Mouse (Mus musculus): ENCODE results near the gene Nr6a1. TPM values are rescaled to one million over a fixed set of nuclear protein-coding genes. Genes with fewer than 3 reads are reported as not detected.

Gene Nr6a1
- polyA plus RNA-seq, 1 experiment from 2014 or later = 4.0 TPM

GRCm38 (mm10) chr2:38926145-38926891 is 1.2 kb downstream of the Nr6a1 start:
- WGBS = under 1% methylated on average over 36 of the region's 53 CpGs
- peak overlapping the region; percentile 84 for H3K9ac ChIP-seq
- H3K27ac ChIP-seq = peak overlapping the region; percentile 30; the same call in 1 of the 2 replicates
- H3K4me1 ChIP-seq (replicated peaks; ENCODE audit: control insufficient read depth, insufficient read depth, low read length) = peaks cover 20% of the 10 kb centered on the region
- H3K27me3 ChIP-seq (ENCODE audit: control insufficient read depth, insufficient read depth, low read length) = peaks cover 7% of the 10 kb centered on the region; the same call in 1 of the 2 replicates
- H3K4me3 ChIP-seq (replicated peaks; ENCODE audit: low read length) = peak overlapping the region; percentile 88
- ATAC-seq (ENCODE audit: low FRiP score) = peak; percentile 95
- peak; percentile 97 for DNase-seq (ENCODE audit: low spot score)
- peak overlapping the region; percentile 96 for H3K4me2 ChIP-seq (replicated peaks)
- H3K9me3 ChIP-seq (ENCODE audit: control insufficient read depth, low read length) = no peaks in the 10 kb centered on the region
- no peaks in the 10 kb centered on the region for H3K36me3 ChIP-seq (replicated peaks; ENCODE audit: control insufficient read depth, insufficient read depth)

- Histone ChIP-seq H3K9ac (peak overlapping the region; percentile 84), H3K36me3 (replicated peaks; ENCODE audit: control insufficient read depth, insufficient read depth) (no peaks in the 10 kb centered on the region), H3K9me3 (ENCODE audit: control insufficient read depth, low read length) (no peaks in the 10 kb centered on the region), H3K4me3 (replicated peaks; ENCODE audit: low read length) (peak overlapping the region; percentile 88), H3K4me1 (replicated peaks; ENCODE audit: control insufficient read depth, insufficient read depth, low read length) (peaks cover 19% of the 10 kb centered on the region), H3K27me3 (ENCODE audit: control insufficient read depth, insufficient read depth, low read length) (peaks cover 6% of the 10 kb centered on the region; the same call in 1 of the 2 replicates), H3K4me2 (replicated peaks) (peak overlapping the region; percentile 96), H3K27ac (peak overlapping the region; percentile 30; the same call in 1 of the 2 replicates)
- DNase-seq (ENCODE audit: low spot score) = no peak
- ATAC-seq (ENCODE audit: low FRiP score) = peak; percentile 65
- WGBS = under 1% methylated on average over 51 of the region's 51 CpGs
Observed at GRCm38 (mm10) chr2:38925171-38926080, 2.1 kb downstream of the Nr6a1 start.

- Histone ChIP-seq H3K27ac (no peak overlapping the region), H3K27me3 (ENCODE audit: control insufficient read depth, insufficient read depth, low read length) (peaks cover 6% of the 10 kb centered on the region; the same call in 1 of the 2 replicates), H3K4me2 (replicated peaks) (peak overlapping the region; percentile 96), H3K36me3 (replicated peaks; ENCODE audit: control insufficient read depth, insufficient read depth) (no peaks in the 10 kb centered on the region), H3K4me3 (replicated peaks; ENCODE audit: low read length) (peak overlapping the region; percentile 88), H3K9ac (peak overlapping the region; percentile 84), H3K9me3 (ENCODE audit: control insufficient read depth, low read length) (no peaks in the 10 kb centered on the region), H3K4me1 (replicated peaks; ENCODE audit: control insufficient read depth, insufficient read depth, low read length) (peaks cover 19% of the 10 kb centered on the region)
- DNase-seq (ENCODE audit: low spot score) (no peak), ATAC-seq (ENCODE audit: low FRiP score) (no peak)
- WGBS = 4% methylated on average over 10 of the region's 10 CpGs
Observed at GRCm38 (mm10) chr2:38924571-38924970, 2.9 kb downstream of the Nr6a1 start.

GRCm38 (mm10) chr2:38923911-38924310 is 3.6 kb downstream of the Nr6a1 start:
- 34% methylated on average over 2 of the region's 2 CpGs for WGBS
- Histone ChIP-seq H3K4me3 (replicated peaks; ENCODE audit: low read length) (peak overlapping the region; percentile 88; the same call in 1 of the 2 replicates), H3K9me3 (ENCODE audit: control insufficient read depth, low read length) (no peaks in the 10 kb centered on the region), H3K36me3 (replicated peaks; ENCODE audit: control insufficient read depth, insufficient read depth) (no peaks in the 10 kb centered on the region), H3K27ac (no peak overlapping the region), H3K4me2 (replicated peaks) (peak overlapping the region; percentile 96), H3K9ac (no peak overlapping the region), H3K27me3 (ENCODE audit: control insufficient read depth, insufficient read depth, low read length) (peaks cover 6% of the 10 kb centered on the region; the same call in 1 of the 2 replicates), H3K4me1 (replicated peaks; ENCODE audit: control insufficient read depth, insufficient read depth, low read length) (peaks cover 19% of the 10 kb centered on the region)
- DNase-seq (ENCODE audit: low spot score) = no peak
- no peak for ATAC-seq (ENCODE audit: low FRiP score)

GRCm38 (mm10) chr2:38923471-38923870 is 4.0 kb downstream of the Nr6a1 start:
- Histone ChIP-seq H3K27ac (no peak overlapping the region), H3K4me2 (replicated peaks) (0 out of 2 replicates have a peak overlapping the region, but pooled peaks have one; percentile 6), H3K36me3 (replicated peaks; ENCODE audit: control insufficient read depth, insufficient read depth) (no peaks in the 10 kb centered on the region), H3K4me3 (replicated peaks; ENCODE audit: low read length) (no peak overlapping the region), H3K9me3 (ENCODE audit: control insufficient read depth, low read length) (no peaks in the 10 kb centered on the region), H3K4me1 (replicated peaks; ENCODE audit: control insufficient read depth, insufficient read depth, low read length) (peaks cover 19% of the 10 kb centered on the region), H3K9ac (no peak overlapping the region), H3K27me3 (ENCODE audit: control insufficient read depth, insufficient read depth, low read length) (peaks cover 6% of the 10 kb centered on the region; the same call in 1 of the 2 replicates)
- 29% methylated on average over 3 of the region's 3 CpGs for WGBS
- DNase-seq (ENCODE audit: low spot score) (no peak), ATAC-seq (ENCODE audit: low FRiP score) (no peak)

GRCm38 (mm10) chr2:38921374-38921773 is 6.1 kb downstream of the Nr6a1 start:
- Histone ChIP-seq H3K4me2 (replicated peaks) (no peak overlapping the region), H3K9ac (no peak overlapping the region), H3K27ac (no peak overlapping the region), H3K36me3 (replicated peaks; ENCODE audit: control insufficient read depth, insufficient read depth) (no peaks in the 10 kb centered on the region), H3K4me1 (replicated peaks; ENCODE audit: control insufficient read depth, insufficient read depth, low read length) (peaks cover 16% of the 10 kb centered on the region), H3K4me3 (replicated peaks; ENCODE audit: low read length) (no peak overlapping the region), H3K27me3 (ENCODE audit: control insufficient read depth, insufficient read depth, low read length) (peaks cover 6% of the 10 kb centered on the region; the same call in 1 of the 2 replicates), H3K9me3 (ENCODE audit: control insufficient read depth, low read length) (no peaks in the 10 kb centered on the region)
- DNase-seq (ENCODE audit: low spot score) (no peak), ATAC-seq (ENCODE audit: low FRiP score) (no peak)
- WGBS = 8% methylated on average over 1 of the region's 1 CpGs

- Histone ChIP-seq H3K27ac (no peak overlapping the region), H3K9me3 (ENCODE audit: control insufficient read depth, low read length) (no peaks in the 10 kb centered on the region), H3K36me3 (replicated peaks; ENCODE audit: control insufficient read depth, insufficient read depth) (no peaks in the 10 kb centered on the region), H3K4me1 (replicated peaks; ENCODE audit: control insufficient read depth, insufficient read depth, low read length) (peaks cover 3% of the 10 kb centered on the region; the same call in 1 of the 2 replicates), H3K9ac (no peak overlapping the region), H3K27me3 (ENCODE audit: control insufficient read depth, insufficient read depth, low read length) (no peaks in the 10 kb centered on the region), H3K4me2 (replicated peaks) (no peak overlapping the region), H3K4me3 (replicated peaks; ENCODE audit: low read length) (no peak overlapping the region)
- DNase-seq (ENCODE audit: low spot score) (no peak), ATAC-seq (ENCODE audit: low FRiP score) (no peak)
- WGBS = 22% methylated on average over 4 of the region's 4 CpGs
Observed at GRCm38 (mm10) chr2:38916947-38917691, 10.4 kb downstream of the Nr6a1 start.

- 0 out of 2 replicates have a peak overlapping the region, but pooled peaks have one; percentile 26 for H3K27ac ChIP-seq
- 13% methylated on average over 4 of the region's 4 CpGs for WGBS
- no peaks in the 10 kb centered on the region for H3K36me3 ChIP-seq (replicated peaks; ENCODE audit: control insufficient read depth, insufficient read depth)
- H3K4me3 ChIP-seq (replicated peaks; ENCODE audit: low read length) = no peak overlapping the region
- H3K4me2 ChIP-seq (replicated peaks) = no peak overlapping the region
- H3K9me3 ChIP-seq (ENCODE audit: control insufficient read depth, low read length) = no peaks in the 10 kb centered on the region
- no peak overlapping the region for H3K9ac ChIP-seq
- ATAC-seq (ENCODE audit: low FRiP score) (peak; percentile 64; the same call in 1 of the 2 replicates), DNase-seq (ENCODE audit: low spot score) (no peak)
- no peaks in the 10 kb centered on the region; the same call in 1 of the 2 replicates for H3K4me1 ChIP-seq (replicated peaks; ENCODE audit: control insufficient read depth, insufficient read depth, low read length)
- H3K27me3 ChIP-seq (ENCODE audit: control insufficient read depth, insufficient read depth, low read length) = no peaks in the 10 kb centered on the region
Observed at GRCm38 (mm10) chr2:38914965-38915364, 12.5 kb downstream of the Nr6a1 start.

Data from hindbrain, embryonic 14.5 days (tissue).